Mouse (Mus musculus) limb, embryonic 11.5 days (tissue): ENCODE measurements around the gene Cnbd2. TPM values are rescaled to one million over a fixed set of nuclear protein-coding genes. Genes with fewer than 3 reads are reported as not detected.

Experiments
- ATAC-seq: fragments of 200-750 bp; cut with Nextera tagmentation; 2 replicates; pipeline ENCODE4 v1.8.0; 2017; ENCODE audit warnings: low read depth; ENCODE audit not compliant: insufficient number of reproducible peaks, low FRiP score, low TSS enrichment
- DNase-seq: peaks from one replicate; pipeline ENCODE4 v3.0.0-alpha.2; 2015; ENCODE audit warnings: low spot score
- H3K27ac ChIP-seq: fragments of 300-500 bp; sonication (generic); replicated peaks from 2 replicates; pipeline ENCODE4 v1.5.1; 2014; ENCODE audit warnings: low read depth, mild to moderate bottlenecking, low read length
- H3K27me3 ChIP-seq: fragments of 300-500 bp; sonication (generic); 2 replicates; pipeline ENCODE4 v1.6.1; 2014; ENCODE audit warnings: mild to moderate bottlenecking, low read length, mixed read lengths; ENCODE audit not compliant: control insufficient read depth, insufficient read depth
- H3K36me3 ChIP-seq: fragments of 300-500 bp; sonication (generic); 2 replicates; pipeline ENCODE4 v1.6.1; 2014; ENCODE audit warnings: mild to moderate bottlenecking, low read length, moderate library complexity, mixed read lengths; ENCODE audit not compliant: control insufficient read depth, insufficient read depth
- H3K4me1 ChIP-seq: fragments of 300-500 bp; sonication (generic); 2 replicates; pipeline ENCODE4 v1.6.1; 2014; ENCODE audit warnings: low read length, mixed read lengths; ENCODE audit not compliant: control insufficient read depth, insufficient read depth
- H3K4me2 ChIP-seq: fragments of 300-500 bp; sonication (generic); 2 replicates; pipeline ENCODE4 v1.6.1; 2014; ENCODE audit warnings: low read depth, mild to moderate bottlenecking, moderate library complexity; ENCODE audit not compliant: severe bottlenecking
- H3K4me3 ChIP-seq: fragments of 300-500 bp; sonication (generic); 2 replicates; pipeline ENCODE4 v1.5.1; 2014; ENCODE audit warnings: low read depth, low read length
- H3K9ac ChIP-seq: fragments of 300-500 bp; sonication (generic); 2 replicates; pipeline ENCODE4 v1.6.1; 2014; ENCODE audit warnings: mild to moderate bottlenecking, low read length
- H3K9me3 ChIP-seq: fragments of 300-500 bp; sonication (generic); 2 replicates; pipeline ENCODE4 v1.6.1; 2016; ENCODE audit warnings: low read length; ENCODE audit not compliant: control insufficient read depth
- WGBS: fragments of 180-500 bp; shearing (Covaris S2); extraction: QIAGEN DNeasy Blood & Tissue Kit; methylation state at CpG from one replicate; pipeline ENCODE4 v1.1.7; 2014; 5-methylcytosine and 5-hydroxymethylcytosine counted together
- polyA plus RNA-seq: library from polyadenylated mRNA; unstranded; fragments of >200 nt; fragmentation: Nextera tagmentation; extraction: Ambion mirVana; gene quantifications from 2 replicates; pipeline ENCODE4 v1.2.1, GENCODE M21; 2014

Cnbd2 gene
- polyA plus RNA-seq, 1 experiment from 2014 or later, result 3.1 TPM

DNA sequence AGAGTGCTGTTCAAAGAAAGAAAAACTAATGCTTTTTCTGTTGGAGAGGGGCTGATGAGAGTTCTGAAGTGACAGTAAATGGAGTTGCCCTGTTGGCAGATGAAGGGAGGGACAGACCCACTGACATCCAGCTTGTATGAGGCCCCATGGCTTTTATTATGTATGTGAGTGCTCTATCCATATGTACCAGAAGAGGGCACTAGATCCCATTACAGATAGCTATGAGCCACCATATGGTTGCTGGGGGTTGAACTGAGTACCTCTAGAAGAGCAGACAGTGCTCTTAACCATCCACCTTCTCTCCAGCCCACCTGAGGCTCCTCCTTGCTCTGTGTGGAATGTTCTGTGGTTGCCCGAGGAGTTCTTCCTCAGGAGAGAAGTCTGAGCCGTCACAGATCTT lies 6.3 kb upstream of the Cnbd2 start:
- H3K27ac ChIP-seq, result no peak overlapping the region
- no peak overlapping the region for H3K9ac ChIP-seq
- no peaks in the 10 kb centered on the region for H3K9me3 ChIP-seq
- H3K27me3 ChIP-seq, result no peaks in the 10 kb centered on the region
- WGBS, result 72% methylated on average over 2 of the region's 2 CpGs
- no peak overlapping the region for H3K4me3 ChIP-seq
- peaks cover 11% of the 10 kb centered on the region for H3K36me3 ChIP-seq
- no peak for DNase-seq
- no peak overlapping the region for H3K4me2 ChIP-seq
- H3K4me1 ChIP-seq, result no peaks in the 10 kb centered on the region
- no peak for ATAC-seq

DNA sequence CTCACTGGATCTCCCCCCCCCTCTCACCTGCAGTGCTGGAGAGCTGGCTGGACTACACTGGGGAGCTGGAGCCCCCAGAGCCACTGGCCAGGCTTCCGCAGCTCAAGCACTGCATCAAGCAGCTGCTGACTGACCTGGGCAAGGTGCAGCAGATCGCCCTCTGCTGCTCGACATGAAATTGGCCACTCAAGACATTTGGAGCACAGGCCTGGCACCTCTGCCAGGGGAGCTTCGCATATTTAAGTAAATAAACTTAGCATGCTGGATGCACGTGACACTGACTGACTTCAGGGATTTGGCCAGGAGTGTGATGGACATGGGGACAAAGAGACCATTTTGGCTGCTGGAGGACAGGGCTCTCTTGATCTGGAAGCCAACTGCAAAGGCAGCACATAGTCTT lies 4.8 kb upstream of the Cnbd2 start:
- WGBS, result 66% methylated on average over 5 of the region's 5 CpGs
- peaks cover 8% of the 10 kb centered on the region; the same call in 1 of the 2 replicates for H3K36me3 ChIP-seq
- peak; percentile 26 for DNase-seq

DNA sequence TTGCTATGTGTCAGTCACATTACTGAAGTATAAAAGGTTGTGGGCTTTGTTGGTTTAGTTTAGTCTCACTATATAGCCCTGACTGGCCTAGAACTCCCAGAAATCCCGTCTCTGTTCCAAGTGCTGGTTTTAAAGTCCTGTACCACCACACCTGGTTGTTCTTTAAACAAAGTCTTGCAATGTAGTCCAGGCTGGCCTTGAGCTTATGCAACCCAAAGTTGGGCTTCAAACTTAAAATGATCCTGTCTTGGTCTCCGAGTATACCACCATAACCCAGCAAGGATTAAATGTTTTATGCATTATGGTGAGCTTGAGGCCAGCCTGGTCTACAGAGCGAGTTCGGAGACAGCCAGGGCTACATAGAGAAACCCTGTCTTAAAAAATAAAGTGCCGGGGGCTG lies 2.2 kb upstream of the Cnbd2 start:
- Histone ChIP-seq H3K4me1 (no peaks in the 10 kb centered on the region), H3K9me3 (no peaks in the 10 kb centered on the region), H3K9ac (no peak overlapping the region), H3K4me3 (no peak overlapping the region), H3K36me3 (0 out of 2 replicates have a peak, but pooled peaks cover 2% of the 10 kb centered on the region), H3K27ac (no peak overlapping the region), H3K27me3 (no peaks in the 10 kb centered on the region), H3K4me2 (no peak overlapping the region)
- ATAC-seq (no peak), DNase-seq (no peak)
- 92% methylated on average over 5 of the region's 5 CpGs for WGBS

More for the DNA sequence above, 4.8 kb upstream of the Cnbd2 start:
- no peak for ATAC-seq
- Histone ChIP-seq H3K27me3 (no peaks in the 10 kb centered on the region), H3K27ac (no peak overlapping the region), H3K9me3 (no peaks in the 10 kb centered on the region), H3K9ac (no peak overlapping the region), H3K4me3 (no peak overlapping the region), H3K4me2 (no peak overlapping the region), H3K4me1 (no peaks in the 10 kb centered on the region)

DNA sequence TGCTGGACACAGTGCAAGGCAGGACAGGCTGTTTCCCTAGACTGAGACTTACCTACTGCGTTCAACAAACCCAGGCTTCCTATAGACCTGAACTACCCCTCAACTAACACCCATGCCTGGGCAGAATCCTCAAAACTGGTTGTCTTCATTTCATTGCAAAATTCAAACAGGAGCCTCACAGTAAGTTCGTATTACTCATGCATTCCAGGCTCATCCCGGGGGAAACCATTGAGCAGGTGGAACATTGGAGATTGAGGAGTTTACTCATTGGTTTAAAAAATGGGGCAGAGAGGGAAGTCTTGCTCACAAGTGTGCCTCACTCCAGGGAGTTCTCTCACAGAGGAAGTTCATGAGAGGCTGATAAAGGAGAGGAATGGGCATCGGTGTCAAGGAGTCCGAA lies 1.6 kb upstream of the Cnbd2 start:
- H3K4me1 ChIP-seq, result no peaks in the 10 kb centered on the region
- H3K36me3 ChIP-seq, result 0 out of 2 replicates have a peak, but pooled peaks cover 2% of the 10 kb centered on the region
- ATAC-seq (no peak), DNase-seq (no peak)
- WGBS, result 97% methylated on average over 5 of the region's 5 CpGs
- H3K9me3 ChIP-seq, result no peaks in the 10 kb centered on the region
- no peak overlapping the region for H3K4me3 ChIP-seq
- H3K9ac ChIP-seq, result no peak overlapping the region
- H3K27ac ChIP-seq, result no peak overlapping the region
- no peak overlapping the region for H3K4me2 ChIP-seq
- no peaks in the 10 kb centered on the region for H3K27me3 ChIP-seq

DNA sequence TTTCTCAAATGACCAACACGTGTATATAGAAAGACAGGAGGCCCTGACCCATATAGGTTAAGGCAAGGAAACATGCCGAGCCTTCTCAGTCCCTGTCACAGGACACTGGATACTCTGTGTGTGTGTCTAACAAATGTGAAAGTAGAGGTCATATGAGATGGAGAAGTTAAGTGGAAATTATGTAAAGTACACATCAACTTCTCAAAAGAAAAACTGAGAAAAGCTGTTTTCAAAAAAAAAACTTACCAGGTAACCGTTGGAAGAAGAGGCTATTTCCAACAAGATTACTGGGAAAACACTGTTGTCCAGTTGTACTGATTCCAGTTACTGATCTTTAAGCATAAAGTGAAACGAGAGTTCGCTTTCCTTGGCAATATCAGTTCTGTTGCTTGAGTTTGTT lies 1.2 kb upstream of the Cnbd2 start:
- Histone ChIP-seq H3K9me3 (no peaks in the 10 kb centered on the region), H3K27me3 (no peaks in the 10 kb centered on the region), H3K27ac (no peak overlapping the region), H3K4me2 (no peak overlapping the region), H3K36me3 (no peaks in the 10 kb centered on the region), H3K9ac (no peak overlapping the region), H3K4me1 (no peaks in the 10 kb centered on the region), H3K4me3 (no peak overlapping the region)
- ATAC-seq (no peak), DNase-seq (no peak)
- WGBS, result 96% methylated on average over 5 of the region's 5 CpGs

DNA sequence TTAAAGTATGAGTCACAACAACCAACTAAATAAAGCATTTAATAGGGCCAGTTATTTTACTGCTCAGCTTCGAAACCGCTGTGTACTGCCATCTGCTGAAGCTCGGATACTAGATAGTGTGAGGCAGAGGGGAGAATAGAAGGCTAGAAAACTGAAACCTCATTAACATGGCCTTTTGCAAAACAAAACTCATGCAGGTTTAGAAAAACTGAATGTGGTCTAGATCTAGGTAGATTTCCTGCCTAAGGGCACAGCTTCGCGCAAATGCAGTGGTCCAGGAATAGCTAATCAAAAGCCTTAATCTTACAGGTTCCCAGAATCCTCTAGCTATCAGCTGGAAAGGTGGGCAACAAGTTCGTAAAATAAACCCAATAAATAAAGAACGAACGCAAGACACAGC lies 658 bp upstream of the Cnbd2 start:
- ATAC-seq (no peak), DNase-seq (no peak)
- peak overlapping the region; percentile 94 for H3K27ac ChIP-seq
- peak overlapping the region; percentile 84 for H3K4me3 ChIP-seq
- H3K27me3 ChIP-seq, result no peaks in the 10 kb centered on the region
- no peaks in the 10 kb centered on the region for H3K4me1 ChIP-seq
- no peaks in the 10 kb centered on the region for H3K36me3 ChIP-seq
- no peaks in the 10 kb centered on the region for H3K9me3 ChIP-seq
- H3K9ac ChIP-seq, result peak overlapping the region; percentile 97
- peak overlapping the region; percentile 76 for H3K4me2 ChIP-seq
- 28% methylated on average over 8 of the region's 8 CpGs for WGBS

DNA sequence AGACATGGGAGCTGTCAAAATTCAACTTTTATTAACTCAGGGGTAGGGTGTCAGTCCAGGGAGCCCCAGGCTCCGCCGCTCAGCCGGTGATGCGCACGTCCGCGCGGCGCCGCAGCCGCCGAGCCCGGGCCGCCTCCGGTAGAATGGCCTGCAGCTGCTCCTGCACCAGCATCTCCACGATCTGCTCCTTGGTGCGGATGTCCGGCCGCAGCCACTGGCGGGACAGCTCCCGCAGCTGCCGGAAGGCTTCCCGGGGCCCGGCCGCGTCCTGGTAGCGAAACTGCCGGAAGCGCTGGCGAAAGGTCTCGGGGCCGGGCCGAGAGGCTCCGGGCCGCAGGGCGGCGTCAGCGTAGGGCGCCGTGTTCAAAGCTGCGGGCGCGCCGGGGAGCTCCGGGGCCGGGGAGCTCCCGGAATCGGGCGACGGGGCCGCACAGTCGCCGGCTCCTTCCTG lies 233 bp upstream of the Cnbd2 start:
- WGBS, result under 1% methylated on average over 53 of the region's 53 CpGs
- no peaks in the 10 kb centered on the region for H3K27me3 ChIP-seq
- peak overlapping the region; percentile 97 for H3K9ac ChIP-seq
- H3K27ac ChIP-seq, result peak overlapping the region; percentile 94
- peak; percentile 76 for DNase-seq
- H3K36me3 ChIP-seq, result no peaks in the 10 kb centered on the region
- ATAC-seq, result peak; percentile 53
- no peaks in the 10 kb centered on the region for H3K9me3 ChIP-seq
- H3K4me2 ChIP-seq, result peak overlapping the region; percentile 76
- H3K4me1 ChIP-seq, result no peaks in the 10 kb centered on the region
- H3K4me3 ChIP-seq, result peak overlapping the region; percentile 84

DNA sequence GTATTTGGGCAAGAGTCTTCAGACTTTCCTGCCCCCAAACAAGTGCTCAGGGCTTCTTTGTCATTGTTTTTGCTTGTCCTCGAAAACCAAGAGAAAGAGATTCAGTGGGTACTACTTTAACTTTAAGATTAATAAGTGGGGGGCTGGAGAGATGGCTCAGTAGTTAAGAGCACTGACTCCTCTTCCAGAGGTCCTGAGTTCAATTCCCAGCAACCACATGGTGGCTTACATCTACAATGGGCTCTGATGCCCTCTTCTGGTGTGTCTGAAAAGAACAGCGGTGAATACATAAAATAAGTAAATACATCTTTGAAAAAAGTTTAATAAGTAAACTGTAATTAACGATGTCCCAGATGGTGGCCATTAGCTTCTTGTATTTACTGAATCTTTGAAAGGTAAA lies 1.1 kb downstream of the Cnbd2 start:
- no peaks in the 10 kb centered on the region for H3K4me1 ChIP-seq
- H3K36me3 ChIP-seq, result no peaks in the 10 kb centered on the region
- no peak overlapping the region; the same call in 1 of the 2 replicates for H3K9ac ChIP-seq
- peak overlapping the region; percentile 84 for H3K4me3 ChIP-seq
- no peaks in the 10 kb centered on the region for H3K27me3 ChIP-seq
- ATAC-seq (no peak), DNase-seq (no peak)
- H3K4me2 ChIP-seq, result peak overlapping the region; percentile 76
- 60% methylated on average over 3 of the region's 3 CpGs for WGBS
- no peaks in the 10 kb centered on the region for H3K9me3 ChIP-seq
- H3K27ac ChIP-seq, result no peak overlapping the region

DNA sequence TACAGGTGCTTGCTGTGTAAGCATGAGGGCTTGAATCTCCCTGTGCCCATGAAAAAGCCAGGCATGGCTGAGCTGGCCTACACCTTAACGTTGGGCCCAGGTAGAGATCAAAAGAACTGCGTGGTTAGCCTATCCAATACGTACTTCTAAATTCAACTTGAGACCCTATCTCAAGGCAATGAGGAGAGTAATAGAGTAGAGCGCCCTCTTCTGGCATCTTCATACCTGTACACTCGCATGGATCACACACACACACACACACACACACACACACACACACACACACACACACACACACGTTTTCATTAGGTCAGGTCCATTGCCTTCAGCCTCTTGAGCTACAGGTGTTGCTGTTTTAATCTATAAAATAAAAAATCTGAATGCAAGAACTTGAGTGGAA lies 2.7 kb downstream of the Cnbd2 start:
- ATAC-seq, result no peak
- H3K9ac ChIP-seq, result no peak overlapping the region
- no peak overlapping the region for H3K27ac ChIP-seq
- no peaks in the 10 kb centered on the region for H3K4me1 ChIP-seq
- H3K4me2 ChIP-seq, result no peak overlapping the region
- DNase-seq, result no peak
- H3K9me3 ChIP-seq, result no peaks in the 10 kb centered on the region
- 96% methylated on average over 6 of the region's 6 CpGs for WGBS
- no peaks in the 10 kb centered on the region for H3K27me3 ChIP-seq
- H3K4me3 ChIP-seq, result no peak overlapping the region
- H3K36me3 ChIP-seq, result no peaks in the 10 kb centered on the region
